Mouse (Mus musculus): ENCODE data around the gene Epp13. TPM values are rescaled to one million over a fixed set of nuclear protein-coding genes. Genes with fewer than 3 reads are reported as not detected.

Epp13 gene
- polyA plus RNA-seq (2014; fragmentation: Illumina TruSeq; extraction: RNeasy Lipid Tissue Mini Kit (QIAGEN cat#74804); ENCODE audit: low read depth, low replicate concordance): not detected

DNA sequence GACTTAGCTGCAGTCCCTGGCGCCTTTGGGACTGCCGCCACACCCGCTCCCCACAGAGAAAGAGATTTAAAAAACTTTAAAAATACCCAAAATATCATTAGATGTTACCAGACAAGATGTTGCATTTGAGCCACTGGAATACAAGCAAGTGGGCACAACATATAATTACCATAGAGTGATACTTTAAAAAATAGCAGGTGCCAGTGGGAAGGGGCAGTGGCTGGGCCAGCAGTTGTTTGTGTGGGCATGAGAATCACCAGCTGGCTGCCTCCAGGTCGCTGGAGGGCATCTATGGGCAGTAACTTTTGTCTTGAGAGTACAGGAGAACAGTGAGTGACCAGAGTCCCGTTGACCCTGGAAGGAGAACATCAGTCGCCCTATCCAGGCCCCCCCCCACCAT lies at the start of gene Epp13:
Gene Epp13 (plus strand): TSS at position 301 of the 400 bp plus-strand sequence.

DNA sequence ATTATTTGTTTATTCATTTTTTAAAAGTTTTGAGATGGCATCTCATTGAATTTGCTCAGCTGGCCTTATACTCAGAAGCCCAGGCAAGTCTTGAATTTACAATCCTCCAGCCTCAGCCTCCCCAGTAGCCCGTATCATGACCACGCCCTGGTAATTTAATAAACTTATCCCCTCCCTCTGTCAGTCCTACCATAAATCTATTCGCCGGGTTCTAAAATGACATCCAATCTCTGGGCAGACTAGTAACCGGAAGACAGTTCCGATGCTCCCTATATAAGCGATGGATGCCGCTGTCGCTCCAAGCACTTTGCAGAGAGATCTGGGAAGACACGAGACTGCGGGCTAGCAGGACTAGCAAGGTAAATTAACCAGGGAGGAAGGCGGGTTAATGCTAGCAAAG lies 30.5 kb upstream of the Epp13 start, which contains the start of gene Zscan5b:
Gene Zscan5b (plus strand): TSS at position 301 of the 400 bp plus-strand sequence.

GRCm38 (mm10) chr7:6285842-6286705 lies 33.6 kb downstream of the Epp13 start, which contains the start of gene Zfp667:
Zfp667 (plus strand) TSS chr7:6286579.

DNA sequence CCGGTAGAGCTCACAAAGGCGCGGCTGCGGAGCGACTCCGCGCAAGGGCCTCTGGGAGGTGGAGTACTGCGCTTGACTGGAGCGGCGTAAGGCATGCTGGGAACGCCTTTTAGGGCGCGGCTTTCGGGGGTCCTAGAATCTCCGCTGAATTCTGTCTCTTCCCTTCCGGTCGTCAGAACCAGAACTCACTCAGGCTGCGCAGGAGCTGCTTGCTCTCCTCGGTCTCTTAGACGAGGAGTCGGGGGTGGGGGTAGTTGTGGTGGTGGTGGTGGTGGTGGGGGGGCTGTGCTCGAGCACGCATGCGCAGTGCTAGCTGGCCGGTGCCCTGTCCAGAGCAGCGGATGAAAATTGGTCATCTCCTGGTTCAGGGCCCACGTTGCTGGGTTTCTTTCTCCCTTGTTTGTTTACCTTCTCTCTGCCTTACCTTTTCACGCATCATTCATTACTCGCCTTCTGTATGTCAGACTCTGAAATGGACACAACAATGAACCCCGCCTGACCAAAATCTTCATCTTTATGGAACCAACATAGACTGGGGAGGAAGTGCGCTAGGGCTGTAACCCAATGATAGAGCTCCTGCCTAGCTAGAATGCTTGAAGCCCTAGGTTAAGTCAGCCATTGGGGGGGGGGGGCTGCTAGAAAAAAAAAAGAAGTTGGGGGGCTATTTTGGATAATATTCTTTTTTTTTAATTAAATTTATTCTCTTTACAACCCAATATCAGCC lies 78.9 kb downstream of the Epp13 start, which contains the start of gene Zfp583:
Gene Zfp583 (minus strand): TSS at position 53 of the 724 bp plus-strand sequence.

Other genes with a start within 250 kb of the Epp13 start
- gene Vmn1r65, start 241.7 kb upstream of the Epp13 start, polyA plus RNA-seq (2014; fragmentation: Illumina TruSeq; extraction: RNeasy Lipid Tissue Mini Kit (QIAGEN cat#74804); ENCODE audit: low read depth, low replicate concordance): not detected
- not detected for gene Nlrp4c, start 207.5 kb upstream of the Epp13 start, polyA plus RNA-seq (2014; fragmentation: Illumina TruSeq; extraction: RNeasy Lipid Tissue Mini Kit (QIAGEN cat#74804); ENCODE audit: low read depth, low replicate concordance)
- gene Zfp787, start 96.7 kb upstream of the Epp13 start, polyA plus RNA-seq (2014; fragmentation: Illumina TruSeq; extraction: RNeasy Lipid Tissue Mini Kit (QIAGEN cat#74804); ENCODE audit: low read depth, low replicate concordance): 4.9 TPM
- 7.0 TPM for gene Zfp444, start 80.5 kb upstream of the Epp13 start, polyA plus RNA-seq (2014; fragmentation: Illumina TruSeq; extraction: RNeasy Lipid Tissue Mini Kit (QIAGEN cat#74804); ENCODE audit: low read depth, low replicate concordance)
- not detected for gene Galp, start 55.6 kb upstream of the Epp13 start, polyA plus RNA-seq (2014; fragmentation: Illumina TruSeq; extraction: RNeasy Lipid Tissue Mini Kit (QIAGEN cat#74804); ENCODE audit: low read depth, low replicate concordance)
- not detected for gene Zscan5b, start 30.4 kb upstream of the Epp13 start, polyA plus RNA-seq (2014; fragmentation: Illumina TruSeq; extraction: RNeasy Lipid Tissue Mini Kit (QIAGEN cat#74804); ENCODE audit: low read depth, low replicate concordance)
- 8.7 TPM for gene Zfp667, start 33.9 kb downstream of the Epp13 start, polyA plus RNA-seq (2014; fragmentation: Illumina TruSeq; extraction: RNeasy Lipid Tissue Mini Kit (QIAGEN cat#74804); ENCODE audit: low read depth, low replicate concordance)
- 3.1 TPM for gene Zfp583, start 78.6 kb downstream of the Epp13 start, polyA plus RNA-seq (2014; fragmentation: Illumina TruSeq; extraction: RNeasy Lipid Tissue Mini Kit (QIAGEN cat#74804); ENCODE audit: low read depth, low replicate concordance)
- gene Gm3854, start 91.0 kb downstream of the Epp13 start, polyA plus RNA-seq (2014; fragmentation: Illumina TruSeq; extraction: RNeasy Lipid Tissue Mini Kit (QIAGEN cat#74804); ENCODE audit: low read depth, low replicate concordance): 0.93 TPM
- 5.0 TPM for gene Zfp78, start 110.6 kb downstream of the Epp13 start, polyA plus RNA-seq (2014; fragmentation: Illumina TruSeq; extraction: RNeasy Lipid Tissue Mini Kit (QIAGEN cat#74804); ENCODE audit: low read depth, low replicate concordance)
- 4.0 TPM for gene Zfp28, start 130.6 kb downstream of the Epp13 start, polyA plus RNA-seq (2014; fragmentation: Illumina TruSeq; extraction: RNeasy Lipid Tissue Mini Kit (QIAGEN cat#74804); ENCODE audit: low read depth, low replicate concordance)
- gene Smim17, start 146.0 kb downstream of the Epp13 start, polyA plus RNA-seq (2014; fragmentation: Illumina TruSeq; extraction: RNeasy Lipid Tissue Mini Kit (QIAGEN cat#74804); ENCODE audit: low read depth, low replicate concordance): not detected
- not detected for gene Gm20715, start 157.6 kb downstream of the Epp13 start, polyA plus RNA-seq (2014; fragmentation: Illumina TruSeq; extraction: RNeasy Lipid Tissue Mini Kit (QIAGEN cat#74804); ENCODE audit: low read depth, low replicate concordance)
- gene Olfr1344, start 186.0 kb downstream of the Epp13 start, polyA plus RNA-seq (2014; fragmentation: Illumina TruSeq; extraction: RNeasy Lipid Tissue Mini Kit (QIAGEN cat#74804); ENCODE audit: low read depth, low replicate concordance): not detected
- not detected for gene Olfr1336, start 203.5 kb downstream of the Epp13 start, polyA plus RNA-seq (2014; fragmentation: Illumina TruSeq; extraction: RNeasy Lipid Tissue Mini Kit (QIAGEN cat#74804); ENCODE audit: low read depth, low replicate concordance)
- not detected for gene Olfr1346, start 214.4 kb downstream of the Epp13 start, polyA plus RNA-seq (2014; fragmentation: Illumina TruSeq; extraction: RNeasy Lipid Tissue Mini Kit (QIAGEN cat#74804); ENCODE audit: low read depth, low replicate concordance)
- not detected for gene Olfr5, start 234.2 kb downstream of the Epp13 start, polyA plus RNA-seq (2014; fragmentation: Illumina TruSeq; extraction: RNeasy Lipid Tissue Mini Kit (QIAGEN cat#74804); ENCODE audit: low read depth, low replicate concordance)
- not detected for gene Olfr1347, start 247.0 kb downstream of the Epp13 start, polyA plus RNA-seq (2014; fragmentation: Illumina TruSeq; extraction: RNeasy Lipid Tissue Mini Kit (QIAGEN cat#74804); ENCODE audit: low read depth, low replicate concordance)

Data from kidney, adult 10 weeks (tissue).